Mouse (Mus musculus) liver, embryonic 12.5 days (tissue): ENCODE results near the gene Tyk2. TPM values are rescaled to one million over a fixed set of nuclear protein-coding genes. Genes with fewer than 3 reads are reported as not detected.

Experiments
- ATAC-seq: fragments of 200-750 bp; cut with Nextera tagmentation; 2 replicates; pipeline ENCODE4 v1.8.0; 2017; ENCODE audit warnings: moderate number of reproducible peaks, mild to moderate bottlenecking, moderate library complexity
- H3K27ac ChIP-seq: fragments of 300-500 bp; sonication (generic); 2 replicates; pipeline ENCODE4 v1.5.1; 2016; ENCODE audit warnings: mild to moderate bottlenecking
- H3K27me3 ChIP-seq: fragments of 300-500 bp; sonication (generic); replicated peaks from 2 replicates; pipeline ENCODE4 v1.6.1; 2016; ENCODE audit warnings: mild to moderate bottlenecking, moderate library complexity
- H3K36me3 ChIP-seq: fragments of 300-500 bp; sonication (generic); 2 replicates; pipeline ENCODE4 v1.6.1; 2016; ENCODE audit warnings: mild to moderate bottlenecking, moderate library complexity
- H3K4me1 ChIP-seq: fragments of 300-500 bp; sonication (generic); 2 replicates; pipeline ENCODE4 v1.6.1; 2016
- H3K4me2 ChIP-seq: fragments of 300-500 bp; sonication (generic); 2 replicates; pipeline ENCODE4 v1.6.1; 2016; ENCODE audit warnings: mild to moderate bottlenecking, moderate library complexity
- H3K4me3 ChIP-seq: fragments of 300-500 bp; sonication (generic); 2 replicates; pipeline ENCODE4 v1.5.1; 2016; ENCODE audit warnings: mild to moderate bottlenecking, moderate library complexity
- H3K9ac ChIP-seq: fragments of 300-500 bp; sonication (generic); 2 replicates; pipeline ENCODE4 v1.6.1; 2016; ENCODE audit warnings: mild to moderate bottlenecking, moderate library complexity
- H3K9me3 ChIP-seq: fragments of 300-500 bp; sonication (generic); replicated peaks from 2 replicates; pipeline ENCODE4 v1.6.1; 2016; ENCODE audit warnings: mild to moderate bottlenecking, moderate library complexity
- WGBS: fragments of 180-500 bp; shearing (Covaris S2); methylation state at CpG from one replicate; pipeline ENCODE4 v1.1.7; 2016; ENCODE audit not compliant: insufficient replicate concordance; 5-methylcytosine and 5-hydroxymethylcytosine counted together
- polyA plus RNA-seq: library from polyadenylated mRNA; unstranded; fragments of >200 nt; fragmentation: Nextera tagmentation; extraction: Ambion mirVana; gene quantifications from 2 replicates; pipeline ENCODE4 v1.2.1, GENCODE M21; 2016

The Tyk2 gene
- polyA plus RNA-seq, 1 experiment from 2014 or later: 8.5 TPM

DNA sequence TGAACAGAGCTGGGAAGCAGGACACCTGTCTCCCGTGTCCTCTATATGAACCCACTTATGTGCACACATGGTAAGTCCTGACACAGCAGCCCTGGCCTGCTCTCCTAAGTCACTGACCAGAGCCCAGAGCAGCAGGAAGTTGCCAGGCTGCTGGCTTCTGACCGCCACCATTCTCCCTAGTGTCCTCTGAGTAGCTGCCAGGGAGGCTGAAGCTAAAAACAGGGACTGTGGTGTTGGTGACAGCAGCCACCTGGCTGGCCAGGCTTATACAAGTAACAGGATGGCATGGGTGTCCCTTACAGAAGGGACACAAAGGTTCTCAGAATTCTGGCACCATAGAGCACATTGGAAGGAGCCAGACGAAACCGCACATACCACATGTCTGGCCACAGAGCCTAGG lies 14.4 kb upstream of the Tyk2 start:
- no peak overlapping the region for H3K4me3 ChIP-seq
- H3K9me3 ChIP-seq: no peaks in the 10 kb centered on the region
- H3K27ac ChIP-seq: no peak overlapping the region
- no peak for ATAC-seq
- H3K27me3 ChIP-seq: no peaks in the 10 kb centered on the region
- H3K4me1 ChIP-seq: peaks cover 47% of the 10 kb centered on the region
- no peak overlapping the region for H3K4me2 ChIP-seq
- 86% methylated on average over 4 of the region's 4 CpGs for WGBS
- peaks cover 75% of the 10 kb centered on the region for H3K36me3 ChIP-seq
- H3K9ac ChIP-seq: peak overlapping the region; percentile 12; the same call in 1 of the 2 replicates

DNA sequence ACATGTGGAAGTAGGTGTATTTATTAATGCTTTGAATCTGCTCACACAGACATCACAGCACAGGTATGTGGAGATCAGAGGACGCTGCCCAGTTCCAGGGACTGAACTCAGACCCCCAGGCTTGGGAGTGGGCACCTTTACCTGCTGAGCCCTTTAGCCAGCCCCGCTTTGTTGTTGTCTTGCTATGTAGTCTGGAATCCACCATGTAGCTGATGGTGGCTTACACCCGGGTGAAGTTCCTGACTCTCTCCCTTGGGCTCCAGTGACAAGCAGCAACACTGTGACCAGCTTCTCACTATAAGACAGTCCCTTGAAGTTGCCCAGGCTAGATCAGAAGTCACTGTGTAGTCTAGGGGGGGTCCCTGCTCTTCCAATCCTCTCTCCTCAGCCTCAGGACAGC lies 13.3 kb upstream of the Tyk2 start:
- Histone ChIP-seq H3K27me3 (no peaks in the 10 kb centered on the region), H3K36me3 (peaks cover 86% of the 10 kb centered on the region), H3K27ac (no peak overlapping the region), H3K4me1 (peaks cover 44% of the 10 kb centered on the region), H3K4me2 (no peak overlapping the region), H3K4me3 (no peak overlapping the region), H3K9me3 (no peaks in the 10 kb centered on the region), H3K9ac (no peak overlapping the region)
- WGBS: 82% methylated on average over 3 of the region's 3 CpGs
- ATAC-seq: no peak

DNA sequence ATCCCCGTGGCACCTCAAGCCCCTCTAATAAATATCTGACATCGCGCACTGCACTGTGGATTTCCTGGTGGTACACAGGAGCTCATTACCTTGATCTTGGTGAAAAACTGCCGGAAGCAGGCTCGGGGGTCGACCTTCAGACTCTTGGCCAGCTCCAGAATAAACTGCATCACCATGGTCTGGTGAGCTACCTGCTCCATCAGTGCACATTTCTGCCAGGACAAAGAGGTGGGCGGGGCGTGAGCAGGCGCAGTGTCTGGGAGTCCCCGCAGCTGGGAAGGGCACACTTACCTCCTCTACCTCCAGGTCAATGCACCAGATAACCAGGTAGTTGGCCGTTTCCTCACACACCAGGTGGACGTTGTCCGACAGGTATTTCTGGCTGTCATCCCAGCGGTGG lies 10.9 kb upstream of the Tyk2 start:
- Histone ChIP-seq H3K9ac (no peak overlapping the region), H3K4me1 (peaks cover 21% of the 10 kb centered on the region), H3K27me3 (no peaks in the 10 kb centered on the region), H3K4me3 (no peak overlapping the region), H3K27ac (no peak overlapping the region), H3K4me2 (no peak overlapping the region), H3K9me3 (no peaks in the 10 kb centered on the region), H3K36me3 (peaks cover 97% of the 10 kb centered on the region)
- 91% methylated on average over 14 of the region's 14 CpGs for WGBS
- no peak for ATAC-seq

DNA sequence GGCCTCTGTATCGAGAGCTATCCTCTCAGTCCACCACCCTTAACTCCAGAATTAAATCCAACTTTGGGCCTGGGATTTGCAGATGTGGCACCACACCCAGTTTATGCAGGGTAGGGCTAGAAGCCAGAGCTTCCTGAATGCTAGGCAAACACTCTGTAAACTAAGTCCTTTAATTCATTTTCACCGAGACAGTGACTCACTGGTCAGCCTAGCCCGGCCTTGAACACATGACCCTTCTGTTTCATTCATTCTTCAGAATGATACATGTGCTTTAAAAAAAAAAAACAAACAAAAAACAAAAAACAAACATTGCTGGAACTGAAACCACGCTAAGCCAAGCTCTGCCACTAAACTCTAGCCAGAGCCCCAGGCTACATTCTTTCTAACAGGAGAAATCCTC lies 7.3 kb upstream of the Tyk2 start:
- Histone ChIP-seq H3K9ac (no peak overlapping the region), H3K4me2 (no peak overlapping the region), H3K4me1 (peaks cover 17% of the 10 kb centered on the region), H3K4me3 (no peak overlapping the region), H3K9me3 (no peaks in the 10 kb centered on the region), H3K36me3 (peaks cover 62% of the 10 kb centered on the region), H3K27ac (no peak overlapping the region), H3K27me3 (no peaks in the 10 kb centered on the region)
- ATAC-seq: no peak
- 61% methylated on average over 4 of the region's 4 CpGs for WGBS

DNA sequence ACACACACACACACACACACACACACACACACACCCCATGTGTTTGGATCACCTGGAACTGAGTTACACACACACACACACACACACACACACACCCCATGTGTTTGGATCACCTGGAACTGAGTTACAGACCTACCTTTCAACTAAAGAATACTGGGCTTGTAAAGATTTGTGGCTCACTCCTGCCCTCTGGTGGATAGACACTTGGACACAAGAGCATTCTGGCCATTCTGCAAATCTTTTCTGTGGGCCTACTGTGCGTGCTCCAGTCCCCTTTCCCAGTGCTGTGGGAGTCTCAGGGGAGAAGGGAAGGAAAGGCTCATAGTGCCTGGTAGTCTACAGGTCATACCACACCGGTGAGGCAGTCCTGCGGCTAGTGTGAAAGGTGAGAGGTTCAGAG lies 6.2 kb upstream of the Tyk2 start:
- H3K4me1 ChIP-seq: peaks cover 17% of the 10 kb centered on the region
- peaks cover 50% of the 10 kb centered on the region for H3K36me3 ChIP-seq
- 0 out of 2 replicates have a peak, but pooled peaks have one; percentile 28 for ATAC-seq
- H3K27ac ChIP-seq: no peak overlapping the region
- no peak overlapping the region for H3K9ac ChIP-seq
- no peak overlapping the region for H3K4me2 ChIP-seq
- no peak overlapping the region for H3K4me3 ChIP-seq
- H3K27me3 ChIP-seq: no peaks in the 10 kb centered on the region
- no peaks in the 10 kb centered on the region for H3K9me3 ChIP-seq
- WGBS: 54% methylated on average over 3 of the region's 3 CpGs

DNA sequence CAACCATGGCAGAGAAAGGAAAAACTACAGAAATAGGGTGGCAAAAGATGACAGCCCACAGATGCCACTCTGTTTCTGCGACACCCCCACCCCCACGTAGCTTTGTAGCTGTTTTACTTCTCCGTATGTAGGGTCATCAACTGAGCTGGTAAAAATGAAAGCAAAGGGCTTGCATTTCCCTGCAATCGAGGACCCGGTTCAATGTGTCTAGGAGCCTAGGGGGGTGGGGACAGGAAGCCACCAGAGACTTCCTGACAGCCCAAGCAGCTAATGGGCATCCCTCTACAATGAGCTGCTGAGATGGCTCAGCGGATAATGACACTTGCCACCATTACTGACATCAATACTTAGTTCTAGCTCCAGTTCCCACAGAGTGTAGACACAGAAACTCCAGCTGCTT lies 5.4 kb upstream of the Tyk2 start:
- no peak for ATAC-seq
- WGBS: 38% methylated on average over 6 of the region's 6 CpGs
- Histone ChIP-seq H3K9me3 (no peaks in the 10 kb centered on the region), H3K27ac (peak overlapping the region; percentile 43; the same call in 1 of the 2 replicates), H3K9ac (no peak overlapping the region), H3K27me3 (no peaks in the 10 kb centered on the region), H3K36me3 (peaks cover 42% of the 10 kb centered on the region), H3K4me1 (peaks cover 23% of the 10 kb centered on the region), H3K4me3 (no peak overlapping the region), H3K4me2 (no peak overlapping the region)

DNA sequence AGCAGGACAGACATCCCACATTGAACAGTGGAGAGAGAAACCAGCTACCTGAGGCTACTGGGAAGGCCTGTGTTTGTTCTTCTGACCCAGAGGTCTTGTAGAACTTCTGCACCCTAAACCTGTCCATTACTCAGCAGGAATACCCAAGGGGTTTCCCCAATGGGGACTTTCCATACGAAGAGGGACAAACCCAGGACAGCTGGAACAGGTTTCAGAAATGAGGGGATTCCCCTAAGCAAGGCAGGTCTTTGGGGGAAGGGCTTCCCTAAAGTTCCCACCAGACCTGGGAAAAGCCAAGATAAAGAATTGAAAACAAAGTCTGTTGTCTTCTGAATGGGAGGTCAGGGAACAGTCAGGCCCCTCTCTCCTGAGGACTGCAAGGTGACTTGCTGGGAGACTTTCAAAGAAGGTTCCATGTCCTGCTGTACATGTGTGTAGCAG lies 4.9 kb upstream of the Tyk2 start:
- Histone ChIP-seq H3K27ac (peak overlapping the region; percentile 43; the same call in 1 of the 2 replicates), H3K4me3 (no peak overlapping the region), H3K4me1 (peaks cover 28% of the 10 kb centered on the region), H3K9ac (no peak overlapping the region), H3K4me2 (no peak overlapping the region), H3K27me3 (no peaks in the 10 kb centered on the region), H3K9me3 (no peaks in the 10 kb centered on the region), H3K36me3 (peaks cover 37% of the 10 kb centered on the region)
- ATAC-seq: no peak
- WGBS: 64% methylated on average over 1 of the region's 1 CpGs

DNA sequence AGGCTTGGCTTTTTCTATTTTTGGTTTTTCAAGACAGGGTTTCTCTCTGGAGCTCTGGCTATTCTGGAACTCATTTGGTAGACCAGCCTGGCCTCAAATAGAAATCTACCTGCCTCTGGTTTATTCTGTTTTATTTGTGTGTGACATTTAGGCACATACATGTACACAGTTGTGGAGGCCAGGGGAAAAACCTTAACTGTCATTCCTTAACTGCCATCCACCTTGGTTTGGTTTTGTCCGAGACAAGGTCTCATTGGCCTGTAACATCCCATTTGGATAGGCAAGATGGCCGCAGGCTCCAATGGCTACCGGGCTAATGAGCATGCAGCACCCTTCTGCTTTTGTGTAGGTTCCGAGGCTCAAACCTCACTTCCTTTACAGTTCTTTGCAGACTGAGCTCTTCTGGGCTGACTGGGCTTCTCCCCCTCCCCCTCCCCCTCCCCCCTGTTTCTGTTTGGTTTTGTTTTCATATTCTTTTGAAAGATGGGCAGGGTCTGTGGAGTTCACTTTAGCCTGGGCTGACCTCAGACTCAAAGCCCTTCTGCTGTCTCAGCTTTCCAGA lies 4.4 kb upstream of the Tyk2 start:
- peaks cover 32% of the 10 kb centered on the region for H3K4me1 ChIP-seq
- H3K27me3 ChIP-seq: no peaks in the 10 kb centered on the region
- H3K9ac ChIP-seq: no peak overlapping the region
- H3K9me3 ChIP-seq: no peaks in the 10 kb centered on the region
- peak overlapping the region; percentile 43 for H3K27ac ChIP-seq
- peaks cover 32% of the 10 kb centered on the region for H3K36me3 ChIP-seq
- no peak for ATAC-seq
- H3K4me2 ChIP-seq: no peak overlapping the region
- no peak overlapping the region for H3K4me3 ChIP-seq
- WGBS: 58% methylated on average over 4 of the region's 4 CpGs

DNA sequence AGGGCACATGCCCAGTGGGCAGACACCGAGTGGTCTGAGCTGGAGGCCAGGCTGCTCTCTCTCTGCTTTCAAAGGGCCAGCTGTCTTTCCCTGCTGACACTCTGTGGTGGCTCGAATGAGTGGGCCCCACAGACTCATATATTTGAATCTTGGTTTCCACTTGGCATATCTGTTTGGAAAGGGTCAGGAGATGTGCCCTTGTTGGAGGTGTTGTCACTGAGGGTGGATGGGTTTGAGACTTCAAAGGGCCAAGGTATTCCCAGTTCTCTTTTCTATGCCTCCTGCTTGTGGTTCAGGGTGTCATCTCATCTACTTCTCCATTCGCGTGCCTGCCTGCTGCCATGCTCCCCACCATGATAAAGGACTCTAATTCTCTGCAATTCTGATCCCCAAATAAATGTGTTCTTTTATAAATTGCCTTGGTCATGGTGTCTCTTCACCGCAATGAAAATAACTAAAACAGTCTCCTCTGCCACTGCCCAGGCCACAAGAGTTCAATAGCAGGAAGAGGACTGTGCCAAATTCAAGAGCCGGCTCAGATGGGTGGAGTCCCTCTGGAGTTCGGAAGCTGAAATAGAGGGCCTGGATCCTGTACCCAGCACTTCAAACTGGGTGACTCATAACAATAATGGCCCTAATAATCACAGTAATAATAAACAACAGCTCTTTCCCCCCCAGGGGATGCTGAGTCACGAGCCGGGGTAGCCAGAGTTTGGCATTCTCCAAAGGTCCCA lies 3.7 kb upstream of the Tyk2 start:
- peaks cover 37% of the 10 kb centered on the region for H3K4me1 ChIP-seq
- no peaks in the 10 kb centered on the region for H3K27me3 ChIP-seq
- peaks cover 25% of the 10 kb centered on the region for H3K36me3 ChIP-seq
- H3K27ac ChIP-seq: no peak overlapping the region; the same call in 1 of the 2 replicates
- no peak for ATAC-seq
- H3K4me2 ChIP-seq: no peak overlapping the region
- no peak overlapping the region for H3K9ac ChIP-seq
- H3K9me3 ChIP-seq: no peaks in the 10 kb centered on the region
- 53% methylated on average over 9 of the region's 9 CpGs for WGBS
- H3K4me3 ChIP-seq: no peak overlapping the region

DNA sequence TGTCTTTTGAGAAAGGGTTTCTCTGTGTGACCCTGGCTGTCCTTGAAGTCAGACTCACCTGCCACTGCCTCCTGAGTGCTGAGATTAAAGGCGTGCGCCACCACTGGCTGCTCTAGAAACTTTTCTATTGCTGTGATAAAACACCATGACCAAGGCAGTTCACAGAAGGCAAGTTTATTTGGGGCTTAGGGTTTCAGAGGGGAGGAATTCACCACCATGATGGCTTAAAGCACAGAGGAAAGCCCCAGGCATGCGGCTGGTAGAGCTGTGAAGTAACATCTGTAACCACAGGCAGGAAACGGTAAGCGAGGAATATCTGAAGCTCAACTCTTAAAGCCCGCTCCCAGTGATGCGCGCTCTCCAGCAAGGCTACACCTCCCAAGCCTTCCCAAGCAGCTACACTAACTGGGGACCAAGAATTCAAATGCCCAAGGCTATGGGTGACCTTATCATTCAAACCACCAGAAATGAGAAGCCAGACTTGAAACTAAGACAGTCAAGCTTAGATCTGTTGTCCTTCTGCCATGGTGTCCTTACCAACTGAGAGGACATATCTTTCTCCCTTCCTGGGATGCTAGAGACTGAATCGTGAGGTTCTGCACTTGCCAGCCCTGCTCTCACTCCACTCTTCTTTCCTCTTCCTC lies 2.1 kb upstream of the Tyk2 start:
- H3K27ac ChIP-seq: no peak overlapping the region
- no peak overlapping the region for H3K4me2 ChIP-seq
- H3K4me3 ChIP-seq: no peak overlapping the region
- H3K27me3 ChIP-seq: no peaks in the 10 kb centered on the region
- H3K9me3 ChIP-seq: no peaks in the 10 kb centered on the region
- WGBS: 41% methylated on average over 9 of the region's 9 CpGs
- H3K9ac ChIP-seq: no peak overlapping the region
- H3K36me3 ChIP-seq: peaks cover 10% of the 10 kb centered on the region
- peaks cover 37% of the 10 kb centered on the region for H3K4me1 ChIP-seq
- ATAC-seq: no peak

DNA sequence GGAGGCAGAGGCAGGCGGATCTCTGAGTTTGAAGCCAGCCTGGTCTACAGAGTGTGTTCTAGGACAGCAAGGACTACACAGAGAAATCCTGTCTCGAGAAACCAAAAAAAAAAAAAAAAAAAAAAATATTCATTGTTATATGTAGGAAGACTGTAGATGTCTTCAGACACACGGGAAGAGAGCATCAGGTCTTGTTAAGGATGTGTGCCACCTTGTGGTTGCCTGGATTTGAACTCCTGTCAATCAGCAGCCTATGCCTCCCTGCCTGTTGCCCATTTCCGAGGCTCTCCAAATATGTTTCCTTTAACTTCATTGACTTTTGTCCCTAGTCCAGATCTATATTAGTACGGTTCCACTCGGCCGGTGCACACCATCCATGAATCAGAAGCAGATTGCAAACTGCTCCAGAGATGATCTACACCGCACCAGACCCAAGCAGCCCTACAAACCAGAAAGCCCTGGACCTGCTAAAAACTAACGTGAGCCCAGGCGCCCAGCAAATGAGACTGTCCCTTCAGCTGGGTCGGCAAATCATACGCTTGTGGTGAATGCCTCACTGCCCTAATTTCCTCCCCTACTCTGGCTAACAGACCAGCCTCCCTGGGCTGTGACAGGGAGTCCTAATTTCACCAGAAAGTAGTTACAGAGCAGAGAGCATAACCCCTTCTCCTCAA lies 1.2 kb upstream of the Tyk2 start:
- no peaks in the 10 kb centered on the region for H3K27me3 ChIP-seq
- H3K4me1 ChIP-seq: peaks cover 37% of the 10 kb centered on the region
- H3K4me2 ChIP-seq: 0 out of 2 replicates have a peak overlapping the region, but pooled peaks have one; percentile 73
- 0 out of 2 replicates have a peak overlapping the region, but pooled peaks have one; percentile 65 for H3K4me3 ChIP-seq
- peaks cover 3% of the 10 kb centered on the region; the same call in 1 of the 2 replicates for H3K36me3 ChIP-seq
- ATAC-seq: no peak
- no peaks in the 10 kb centered on the region for H3K9me3 ChIP-seq
- WGBS: 70% methylated on average over 12 of the region's 12 CpGs
- H3K9ac ChIP-seq: no peak overlapping the region
- H3K27ac ChIP-seq: no peak overlapping the region

DNA sequence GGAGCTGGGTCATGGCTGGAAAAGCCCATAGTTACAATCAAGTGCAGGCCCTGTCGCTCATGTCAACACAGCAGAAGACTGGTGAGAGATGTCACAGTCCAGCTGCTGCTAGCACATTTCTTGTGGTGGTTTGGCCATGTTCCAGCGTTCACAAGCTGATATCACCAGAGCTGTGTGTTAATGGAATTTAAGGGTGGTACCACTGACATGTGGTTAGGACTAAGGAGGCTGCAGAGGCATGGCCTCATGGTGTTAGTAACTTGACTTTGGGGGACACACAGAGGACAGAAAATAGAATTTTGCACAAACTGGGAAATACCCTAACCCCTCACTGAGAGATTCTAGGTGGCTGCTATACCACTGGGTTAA lies 4.8 kb downstream of the Tyk2 start:
- Histone ChIP-seq H3K27me3 (no peaks in the 10 kb centered on the region), H3K27ac (no peak overlapping the region), H3K9me3 (no peaks in the 10 kb centered on the region), H3K9ac (no peak overlapping the region), H3K36me3 (peaks cover 46% of the 10 kb centered on the region), H3K4me1 (peaks cover 17% of the 10 kb centered on the region), H3K4me3 (no peak overlapping the region), H3K4me2 (no peak overlapping the region)
- no peak for ATAC-seq
- WGBS: 51% methylated on average over 2 of the region's 2 CpGs
